Mouse (Mus musculus): Measurements from ENCODE around the gene Ethe1.

The Ethe1 gene

DNA sequence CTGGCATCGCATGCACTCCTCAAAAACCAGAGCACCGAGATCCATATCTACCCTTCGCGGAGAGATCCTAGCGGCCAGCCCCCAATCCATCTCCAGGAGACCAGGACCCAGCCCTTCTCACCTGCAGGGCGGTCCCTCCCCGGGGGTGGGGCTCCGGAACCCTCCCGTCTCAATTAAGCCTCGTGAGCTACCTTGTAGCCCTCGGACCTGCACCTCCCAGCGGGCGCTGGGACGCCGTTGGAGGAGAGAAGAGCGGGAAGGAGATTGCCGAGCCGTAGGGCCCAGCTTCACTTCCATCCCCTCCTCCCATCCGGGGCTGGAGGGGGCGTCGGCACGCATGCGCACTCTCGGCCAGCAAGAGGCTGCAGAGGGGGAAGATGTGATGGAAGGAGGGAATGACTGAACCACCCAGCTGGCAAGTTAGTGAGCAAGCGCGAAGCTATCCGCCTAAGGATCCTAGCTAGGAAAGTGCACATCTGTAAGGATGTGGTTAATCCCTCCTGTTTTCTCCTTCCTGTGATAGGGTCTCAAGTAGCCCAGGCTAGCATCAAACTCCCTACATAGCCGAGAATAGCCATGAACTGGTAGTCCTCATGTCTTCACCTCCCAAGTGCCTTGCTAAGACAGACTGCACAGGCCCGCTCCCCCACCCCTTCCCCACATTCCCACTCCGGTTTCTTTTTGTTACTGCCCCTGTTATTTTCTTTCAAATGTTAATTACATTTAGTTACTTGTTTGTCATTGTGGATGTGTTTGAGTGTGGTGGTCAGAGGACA lies at the start of gene Ethe1, which contains the start of gene Zfp575:
Gene Ethe1 (plus strand): TSS at position 214 of the 776 bp plus-strand sequence.
Gene Zfp575 (minus strand): TSS at position 312 of the 776 bp plus-strand sequence.
- DNase-seq = no peak

DNA sequence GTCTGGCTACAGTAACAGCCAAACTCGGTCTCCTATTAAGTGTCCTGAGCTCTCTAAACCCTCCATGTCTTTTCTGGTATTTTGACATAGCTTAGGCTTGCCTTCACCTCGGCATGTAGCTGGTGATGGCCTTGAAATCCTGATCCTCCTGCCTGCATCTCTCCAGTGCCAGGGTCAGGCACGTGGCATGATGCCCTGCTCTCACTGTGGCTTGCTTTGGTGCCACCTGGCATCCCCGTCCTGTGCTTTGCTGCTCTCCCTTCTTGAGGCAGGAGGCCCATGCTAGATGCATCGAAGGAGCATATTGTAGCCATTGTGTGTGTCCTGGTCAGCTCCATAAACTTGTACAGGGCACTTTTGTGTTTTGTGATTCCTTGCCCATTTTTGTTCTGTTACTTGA lies 49.8 kb upstream of the Ethe1 start:
- DNase-seq = no peak

DNA sequence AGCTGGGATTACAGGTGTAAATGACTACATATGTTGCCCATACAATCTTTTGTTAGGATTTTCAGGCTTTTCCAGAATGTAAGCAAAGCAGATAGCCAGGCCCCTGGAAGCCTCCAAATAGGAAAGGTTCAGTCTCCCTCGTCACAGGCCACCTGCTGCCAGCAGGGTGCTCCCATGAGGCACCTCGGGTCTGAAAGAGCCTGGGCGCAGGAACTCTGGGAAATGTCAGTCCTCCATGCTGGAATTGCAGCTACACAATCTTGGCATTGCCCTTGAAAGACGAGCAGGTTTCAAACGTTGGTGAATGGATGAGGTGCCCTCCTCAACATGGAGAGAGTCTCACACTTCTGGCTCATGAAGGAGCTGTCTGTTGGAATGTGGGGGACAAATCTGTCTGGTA lies 49.2 kb upstream of the Ethe1 start:
- DNase-seq = peak; percentile 57

DNA sequence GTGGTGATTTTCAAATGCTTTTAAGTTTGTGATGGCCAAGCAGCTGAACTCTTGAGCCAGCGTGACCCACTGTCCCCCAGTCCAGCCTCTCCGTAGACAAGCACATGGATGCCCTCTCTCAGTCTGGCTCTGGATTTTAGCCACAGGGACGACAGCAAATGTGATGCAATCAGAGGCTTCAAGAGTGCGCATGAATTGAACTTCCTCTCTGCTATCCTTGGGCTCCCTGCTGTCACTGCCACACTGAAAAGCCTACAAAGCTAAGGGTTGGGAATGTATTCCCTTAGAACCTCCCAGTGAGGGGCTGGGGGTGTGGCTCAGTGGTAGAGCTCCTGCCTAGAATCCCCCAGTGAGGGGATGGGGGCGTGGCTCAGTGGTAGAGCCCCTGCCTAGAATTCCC lies 48.6 kb upstream of the Ethe1 start:
- DNase-seq = no peak

DNA sequence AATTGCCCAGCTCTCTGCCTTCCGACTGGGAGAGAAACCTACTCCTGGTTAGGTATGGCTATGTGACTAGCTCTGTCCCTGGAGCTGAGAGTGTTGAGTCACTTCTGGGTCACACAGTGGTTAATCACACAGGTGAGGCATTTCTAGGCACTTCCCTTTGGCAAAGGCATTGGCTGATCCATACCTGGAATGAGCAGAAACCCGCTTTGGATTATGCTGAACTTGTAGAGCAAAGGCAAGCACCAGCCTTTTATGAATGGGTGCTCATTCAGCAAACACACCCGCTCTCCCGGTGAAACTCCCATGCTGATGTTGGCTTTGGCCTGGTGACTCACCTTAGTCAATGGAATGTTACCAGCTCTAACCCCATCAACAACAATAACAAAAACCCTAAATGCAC lies 47.7 kb upstream of the Ethe1 start:
- DNase-seq = no peak

DNA sequence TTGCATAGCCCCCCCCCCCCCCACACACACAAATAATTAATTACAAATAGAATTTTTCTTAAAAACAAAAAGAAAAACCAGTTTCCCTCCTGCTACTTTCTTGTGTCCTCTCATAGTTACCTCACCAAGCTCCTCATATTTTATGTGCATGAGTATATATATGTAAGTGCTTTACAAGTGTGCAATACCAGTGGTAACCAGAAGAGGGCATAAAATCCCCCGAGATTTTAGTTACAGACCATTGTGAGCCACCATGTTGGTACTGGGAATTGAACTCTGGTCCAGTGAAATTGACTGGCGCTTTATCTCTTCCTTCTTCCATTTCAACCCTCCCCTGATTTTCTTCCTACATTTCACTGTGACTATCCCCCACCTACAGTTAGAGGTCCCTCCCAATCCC lies 42.8 kb upstream of the Ethe1 start:
- no peak for DNase-seq

DNA sequence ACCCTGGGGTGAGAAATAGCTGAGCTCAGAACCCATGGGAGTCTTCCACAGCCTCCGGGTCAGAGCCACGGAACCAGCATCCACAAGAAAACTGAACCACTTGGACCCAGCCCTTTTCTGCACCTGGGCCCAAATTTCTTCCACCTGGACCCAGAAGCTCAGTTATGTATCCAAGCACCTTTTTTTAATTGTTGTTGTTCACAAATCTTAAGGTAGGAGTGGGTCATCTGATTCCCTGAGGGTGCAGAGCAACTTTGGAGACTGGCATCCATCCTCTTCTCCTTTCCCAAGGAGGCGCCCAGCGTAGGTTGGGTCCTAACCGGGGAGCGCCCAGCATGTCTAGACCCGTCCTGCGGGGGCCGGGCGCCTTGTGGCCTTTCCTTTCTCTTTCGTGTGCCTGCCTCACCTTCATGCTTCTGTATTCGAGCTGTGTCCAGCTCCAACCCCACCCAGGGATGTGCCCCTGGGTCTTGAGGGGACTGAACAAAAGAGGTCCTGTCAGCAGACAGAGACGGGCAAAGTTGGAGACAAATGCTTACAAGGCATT lies 41.2 kb upstream of the Ethe1 start, which contains the start of the genes Pinlyp and Xrcc1:
Gene Pinlyp (minus strand): TSS at position 51 of the 547 bp plus-strand sequence.
Gene Xrcc1 (plus strand): TSS at position 222 of the 547 bp plus-strand sequence.
- DNase-seq = no peak

DNA sequence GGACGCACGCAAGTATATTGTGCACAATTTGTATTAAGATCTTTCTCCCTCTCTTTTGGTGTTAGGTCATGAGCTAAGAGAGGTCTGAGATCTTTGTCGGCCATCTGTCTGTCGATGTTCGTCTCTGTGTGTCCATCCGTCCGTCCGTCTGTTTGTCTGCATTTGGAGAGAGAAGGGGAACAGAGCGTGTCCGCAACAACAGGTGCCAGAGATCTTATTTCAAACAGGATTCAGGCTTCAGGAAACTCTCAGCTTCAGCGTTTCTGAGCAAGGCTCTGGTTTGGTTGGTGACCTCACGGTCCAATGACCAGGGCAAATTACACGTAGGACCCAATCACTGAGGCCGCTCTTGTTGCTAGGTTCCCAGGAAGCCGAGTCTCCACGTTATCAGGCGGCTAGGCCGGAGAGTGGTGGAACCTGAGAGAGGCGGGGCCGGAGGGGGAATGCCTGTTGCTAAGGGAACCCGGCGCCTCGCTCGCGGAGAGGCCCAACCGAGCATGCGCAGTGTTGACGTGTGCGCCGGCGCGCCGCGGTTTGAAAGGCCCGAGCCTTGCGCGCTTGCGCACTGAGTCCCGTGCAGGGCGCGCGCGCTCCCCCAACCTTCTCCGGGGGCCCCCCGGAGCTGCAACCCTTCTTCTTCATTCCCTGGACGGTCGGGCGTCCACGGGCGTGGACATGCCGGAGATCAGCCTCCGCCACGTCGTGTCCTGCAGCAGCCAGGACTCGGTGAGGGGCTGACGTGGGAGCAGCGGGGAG lies 40.5 kb upstream of the Ethe1 start:
- peak; percentile 98 for DNase-seq

DNA sequence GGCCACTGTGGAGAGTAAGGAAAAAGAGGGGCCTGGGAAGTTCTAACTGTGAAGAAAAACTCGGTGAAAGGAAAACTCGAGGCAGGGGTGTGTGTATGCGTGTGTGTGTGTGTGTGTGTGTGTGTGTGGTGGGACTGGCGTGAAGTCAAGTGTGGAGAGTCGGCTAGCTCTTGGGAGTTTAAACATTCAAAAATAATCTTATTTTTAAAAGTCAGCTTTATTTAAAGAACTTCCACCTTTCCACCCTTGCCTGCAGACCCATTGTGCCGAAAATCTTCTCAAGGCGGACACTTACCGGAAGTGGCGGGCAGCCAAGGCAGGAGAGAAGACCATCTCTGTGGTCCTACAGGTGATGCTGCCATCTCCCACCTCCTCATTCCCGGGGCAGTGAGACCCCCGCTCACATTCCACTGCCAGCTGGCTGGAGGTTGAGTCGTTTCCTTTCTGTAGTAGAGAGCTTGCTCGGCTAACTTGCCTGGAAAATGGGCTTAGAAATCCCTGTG lies 39.8 kb upstream of the Ethe1 start:
- DNase-seq = no peak

DNA sequence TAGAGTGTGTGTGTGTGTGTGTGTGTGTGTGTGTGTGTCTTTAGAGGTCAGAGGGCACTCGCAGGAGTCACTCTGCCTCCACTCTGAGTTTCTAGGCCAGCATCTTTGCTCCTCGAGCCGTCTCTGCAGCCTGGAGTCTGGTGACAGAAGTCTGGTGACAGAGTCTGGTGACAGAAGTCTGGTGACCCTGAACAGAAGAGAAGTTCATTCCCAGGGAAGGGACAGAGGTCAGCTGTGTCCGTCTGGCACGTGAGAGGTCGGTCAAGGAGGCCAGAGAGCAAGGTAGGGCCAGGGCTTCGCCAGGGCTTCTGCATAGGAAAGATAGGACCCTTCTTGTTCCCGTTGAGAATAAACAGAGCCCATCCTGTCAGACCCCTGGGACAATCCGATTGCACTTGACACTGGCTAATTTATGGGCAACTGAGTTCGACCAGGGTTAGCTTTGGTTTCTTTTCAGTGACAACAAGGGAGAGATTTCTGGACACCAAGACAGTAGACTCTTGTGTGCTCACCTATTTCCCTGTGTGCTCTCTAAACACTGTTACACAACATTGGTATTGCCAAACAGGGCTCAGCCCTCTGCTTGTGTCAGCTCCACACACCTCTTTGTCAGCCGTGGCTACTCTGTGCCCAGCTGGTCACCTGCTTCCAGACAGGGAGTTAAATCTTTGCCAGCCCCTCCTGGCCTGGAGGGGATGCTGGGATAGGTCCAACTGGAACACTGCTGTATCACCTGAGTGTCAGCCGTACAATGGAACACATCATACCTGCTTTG lies 35.2 kb upstream of the Ethe1 start:
- no peak for DNase-seq

DNA sequence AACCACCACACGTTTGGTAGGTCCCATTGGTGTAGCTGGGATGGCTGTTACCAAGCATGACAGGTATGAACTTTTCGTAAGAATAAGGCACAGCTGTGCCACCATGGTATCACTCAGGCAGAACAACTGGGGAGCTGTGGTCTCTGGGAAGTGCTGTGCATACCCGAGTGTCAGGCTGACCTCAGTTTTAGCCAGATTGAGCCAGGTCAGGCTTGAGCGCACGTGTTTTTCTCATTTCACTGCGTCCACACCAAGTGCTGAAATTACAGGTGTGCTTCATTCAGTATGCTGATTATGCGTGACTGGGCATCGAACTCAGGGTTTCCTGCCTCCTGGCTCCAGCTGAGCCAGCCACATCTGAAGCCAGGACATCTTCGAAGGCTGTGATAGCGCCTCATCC lies 31.6 kb upstream of the Ethe1 start:
- DNase-seq = peak; percentile 49

DNA sequence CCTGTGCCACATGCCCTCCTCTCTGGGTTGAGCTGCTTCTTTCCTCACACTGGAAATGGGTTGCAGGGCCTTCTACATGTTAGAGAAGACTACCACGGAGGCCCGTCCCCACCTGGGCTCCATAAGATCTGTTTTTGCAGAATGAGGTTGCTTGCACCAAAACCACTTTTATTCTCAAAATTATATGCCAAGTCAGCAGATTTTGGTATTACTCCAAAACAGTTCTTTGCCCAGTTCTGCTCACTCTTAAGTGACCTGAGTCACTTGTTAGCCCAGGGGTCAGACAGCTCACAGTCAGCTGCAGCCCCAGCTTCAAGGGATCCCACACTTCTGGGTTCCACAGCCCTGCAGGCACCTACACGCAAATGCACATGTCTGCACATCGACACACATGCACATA lies 25.9 kb upstream of the Ethe1 start:
- DNase-seq = no peak

DNA sequence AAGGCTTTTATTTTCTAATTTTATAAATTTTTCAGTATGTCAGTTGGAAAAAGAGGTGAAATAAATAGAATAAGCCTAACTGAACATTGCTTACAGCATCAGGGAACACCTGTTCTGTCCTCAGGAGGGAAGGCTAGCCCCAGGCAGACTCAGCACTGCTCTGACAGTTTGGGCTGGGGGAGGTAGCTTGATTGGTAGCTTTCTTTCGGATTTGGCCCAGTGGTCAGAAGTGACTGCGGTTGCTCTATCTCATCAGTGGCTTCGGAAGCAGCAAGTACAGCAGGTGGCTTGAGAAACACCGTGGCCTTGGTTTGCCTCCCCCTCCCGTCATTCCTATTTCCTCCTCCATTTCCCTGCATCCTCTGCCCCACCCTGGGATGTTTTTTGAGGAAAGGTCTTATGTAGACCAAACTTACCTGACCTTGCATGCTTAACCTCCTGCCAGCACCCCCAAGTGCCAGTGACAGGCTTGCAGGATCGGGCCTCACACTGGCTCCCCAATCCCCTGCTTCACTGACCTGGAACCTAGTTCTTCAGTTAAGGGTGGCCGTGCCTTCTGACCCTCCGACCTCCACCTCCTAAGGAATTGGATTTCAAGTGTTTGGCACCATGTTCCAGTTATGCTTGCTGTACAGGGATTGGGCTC lies 24.0 kb upstream of the Ethe1 start:
- DNase-seq = no peak

DNA sequence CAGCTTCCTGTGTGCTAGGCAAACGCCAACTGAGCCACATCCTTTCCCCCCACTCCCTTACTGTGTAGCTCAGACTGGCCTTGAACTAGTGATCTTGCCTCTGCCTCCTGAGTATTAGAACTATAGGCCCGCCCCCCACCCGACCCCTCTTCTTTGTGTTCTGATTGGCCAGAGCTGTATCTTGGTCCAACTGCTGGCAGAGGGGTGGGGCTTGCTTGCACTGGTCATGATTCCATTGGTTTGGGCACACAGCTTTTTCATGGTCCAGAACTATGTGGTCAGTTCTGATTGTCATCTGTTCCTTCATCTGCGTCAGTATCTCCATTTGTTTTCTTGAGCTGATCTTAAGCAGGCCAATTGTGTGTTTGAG lies 23.5 kb upstream of the Ethe1 start:
- DNase-seq = no peak

DNA sequence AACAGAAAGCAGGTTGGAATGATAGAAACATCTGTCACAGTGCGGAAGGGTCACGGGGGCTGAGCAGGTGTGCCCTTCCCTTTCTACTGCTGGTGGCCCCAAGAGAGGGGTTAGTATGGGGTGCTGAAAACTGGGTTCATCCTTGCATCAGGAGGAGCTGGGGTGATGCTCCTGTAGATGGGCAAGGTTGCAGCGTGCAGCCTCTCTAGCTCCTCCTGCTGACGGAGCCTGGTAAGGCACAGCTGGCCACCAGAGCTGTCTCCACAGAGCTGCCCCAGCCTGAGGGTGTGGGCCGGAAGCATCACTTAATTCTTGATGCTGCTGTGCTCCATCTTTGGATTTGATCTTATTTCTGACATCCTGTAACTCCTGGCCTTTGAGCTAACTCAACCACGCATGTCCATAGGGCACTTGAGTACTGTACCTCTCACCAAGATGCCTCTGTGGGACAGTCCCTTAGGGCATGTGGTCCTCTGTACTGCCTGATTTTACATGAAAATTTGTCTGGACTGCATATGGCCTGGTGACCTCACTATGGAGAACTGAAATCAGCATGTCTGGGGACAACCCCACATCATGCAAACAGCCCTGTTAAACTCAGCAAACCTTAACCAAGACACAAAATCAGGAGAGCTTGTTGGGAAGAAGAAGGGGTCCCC lies 22.6 kb upstream of the Ethe1 start:
- DNase-seq = peak; percentile 80

DNA sequence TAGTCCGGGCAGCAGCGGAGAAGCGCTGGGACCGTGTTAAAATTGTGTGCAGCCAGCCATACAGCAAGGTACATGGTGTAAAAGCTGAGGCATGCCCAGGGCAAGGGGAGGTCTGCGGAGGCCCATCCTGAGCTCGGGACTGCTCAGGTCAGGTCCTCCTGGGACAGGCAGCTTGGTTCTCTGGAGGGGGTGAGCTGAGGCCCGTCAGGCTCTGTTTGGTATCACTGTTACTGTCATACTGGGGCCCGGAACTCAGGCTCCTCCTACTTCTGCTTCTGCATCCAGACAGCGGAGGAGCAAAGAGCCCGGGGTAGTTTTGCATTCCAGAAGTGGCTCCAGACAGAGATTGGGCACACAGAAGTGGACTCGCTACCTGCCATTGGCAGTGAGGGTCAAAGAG lies 21.7 kb upstream of the Ethe1 start:
- DNase-seq = no peak

DNA sequence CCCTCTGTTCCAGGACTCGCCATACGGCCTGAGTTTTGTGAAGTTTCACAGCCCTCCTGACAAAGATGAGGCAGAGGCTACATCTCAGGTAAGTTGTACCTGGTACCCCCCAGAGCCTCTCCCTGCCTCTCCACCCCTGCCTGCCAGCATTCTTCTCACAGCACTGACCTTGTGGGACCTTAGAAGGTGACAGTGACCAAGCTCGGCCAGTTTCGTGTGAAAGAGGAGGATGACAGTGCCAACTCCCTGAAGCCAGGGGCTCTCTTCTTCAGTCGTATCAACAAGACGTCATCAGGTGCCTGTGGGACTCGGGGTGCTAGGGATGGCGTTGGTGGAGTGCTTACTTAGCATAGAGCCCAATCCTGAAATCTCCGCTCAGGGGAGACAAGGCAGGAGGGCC lies 21.1 kb upstream of the Ethe1 start:
- no peak for DNase-seq

DNA sequence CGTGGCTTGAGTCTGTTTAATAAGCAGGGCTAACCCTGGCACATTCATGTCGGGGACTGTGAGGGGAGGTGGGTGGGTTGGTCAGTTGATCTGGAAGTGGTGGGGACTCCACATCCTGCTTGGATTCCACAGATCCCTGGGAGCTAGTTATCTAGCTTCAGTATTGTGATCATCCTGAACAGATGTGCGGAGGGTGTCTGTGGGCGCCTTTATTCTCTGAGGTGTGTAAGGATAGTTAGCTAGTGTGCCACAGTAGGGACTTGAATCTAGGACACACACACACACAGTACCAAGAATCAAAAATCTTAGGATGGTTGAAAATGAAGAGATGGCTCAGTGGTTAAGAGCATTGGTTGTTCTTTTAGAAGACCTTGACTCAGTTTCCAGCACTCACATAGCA lies 18.8 kb upstream of the Ethe1 start:
- DNase-seq = no peak

DNA sequence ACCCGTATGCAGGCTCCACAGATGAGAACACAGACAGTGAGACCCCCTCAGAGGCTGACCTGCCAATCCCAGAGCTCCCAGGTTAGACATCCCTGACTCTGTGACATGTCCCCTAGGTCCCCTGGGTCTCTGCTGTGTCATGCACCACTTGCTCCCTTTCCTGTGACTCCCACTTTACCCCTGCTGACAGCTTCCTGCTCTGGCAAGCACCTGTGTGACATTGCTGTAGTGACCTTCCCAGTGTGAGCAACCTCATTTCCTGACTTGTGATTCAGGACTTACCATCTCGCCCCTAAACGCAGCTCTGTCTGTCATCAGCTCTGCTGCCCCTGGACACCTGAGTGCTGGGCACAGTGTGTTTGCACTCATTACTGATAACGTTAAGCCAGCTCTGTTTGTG lies 16.3 kb upstream of the Ethe1 start:
- DNase-seq = no peak

DNA sequence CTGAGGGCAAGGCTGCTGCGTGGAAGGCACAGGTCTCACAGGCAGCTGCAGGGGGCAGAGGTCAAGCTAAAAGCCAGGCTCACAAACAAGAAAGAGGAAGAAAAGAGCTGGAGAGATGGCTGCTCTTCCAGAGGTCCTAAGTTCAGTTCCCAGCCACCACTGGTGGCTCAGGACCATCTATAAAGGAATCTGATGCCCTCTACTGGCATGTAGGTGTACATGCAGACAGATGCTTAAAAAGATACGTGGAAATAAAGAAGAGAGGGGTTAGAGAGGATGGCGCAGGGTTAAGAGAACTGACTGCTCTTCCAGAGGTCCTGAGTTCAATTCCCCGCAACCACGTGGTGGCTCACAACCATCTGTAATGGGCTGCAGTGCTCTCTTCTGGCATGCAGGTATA lies 14.9 kb upstream of the Ethe1 start:
- no peak for DNase-seq

DNA sequence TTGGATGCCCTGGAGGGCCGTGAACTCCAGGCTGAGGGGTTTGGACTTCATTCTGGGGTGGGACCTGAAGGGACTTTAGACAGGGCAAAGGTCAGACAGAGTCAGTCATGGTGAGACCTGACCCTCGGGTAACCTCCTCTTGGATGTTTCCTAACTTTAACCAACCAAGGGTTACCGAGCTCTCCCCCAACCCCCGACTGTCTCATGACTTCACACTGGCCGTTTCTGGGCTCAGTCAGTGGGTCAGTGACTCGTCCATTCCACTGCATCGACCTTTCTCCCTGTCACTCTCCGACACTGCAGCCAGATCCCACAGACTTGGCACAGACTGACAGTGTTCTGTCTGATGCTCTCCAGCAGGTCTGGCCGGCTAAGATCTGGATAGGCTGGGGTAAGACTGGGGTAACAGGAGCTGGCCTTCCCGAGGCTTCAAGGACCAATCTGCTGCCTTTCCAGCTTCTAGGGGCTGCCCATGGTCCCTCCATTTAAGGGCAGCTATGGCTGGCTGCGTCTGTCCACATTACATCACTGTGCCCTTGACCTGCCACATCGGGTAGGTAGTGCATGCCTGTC lies 13.0 kb upstream of the Ethe1 start:
- DNase-seq = peak; percentile 60

DNA sequence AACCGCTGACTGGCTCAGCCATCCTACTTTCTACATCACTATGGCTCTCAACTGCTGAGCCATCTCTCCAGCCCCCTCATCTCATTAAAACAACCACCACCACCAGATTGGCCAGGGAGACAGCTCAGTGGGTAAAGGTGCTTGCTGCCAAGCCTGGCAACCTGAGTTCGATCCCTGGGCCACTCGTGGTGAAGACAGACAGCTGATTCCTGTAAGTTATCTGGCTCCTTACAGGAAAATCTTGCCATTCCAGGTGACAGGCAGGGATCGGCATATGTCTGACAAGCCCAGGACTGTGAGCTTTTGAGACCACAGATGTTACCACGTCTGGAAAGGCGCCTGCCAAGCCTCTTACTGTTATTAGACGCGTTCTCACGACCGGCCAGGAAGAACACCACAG lies 9.5 kb upstream of the Ethe1 start:
- DNase-seq = no peak
